Mouse (Mus musculus) G1E (cell line): ENCODE data around the gene Gm21954. TPM values are rescaled to one million over a fixed set of nuclear protein-coding genes. Genes with fewer than 3 reads are reported as not detected.

Experiments
- ATAC-seq: 2 replicates; pipeline ENCODE4 v1.8.0; 2016; ENCODE audit warnings: mild to moderate bottlenecking; ENCODE audit not compliant: insufficient number of reproducible peaks, poor library complexity, low FRiP score, severe bottlenecking; ENCODE audit errors: extremely low read depth
- DNase-seq: peaks from one replicate; pipeline ENCODE4 v3.0.0; 2012; ENCODE audit warnings: low spot score
- H3K27me3 ChIP-seq: 2 replicates; pipeline ENCODE4 v1.6.1; 2012; ENCODE audit warnings: mild to moderate bottlenecking, low read length, inconsistent platforms; ENCODE audit not compliant: insufficient read depth
- H3K36me3 ChIP-seq: replicated peaks from 2 replicates; pipeline ENCODE3; 2012; ENCODE audit warnings: mild to moderate bottlenecking, inconsistent platforms
- H3K4me1 ChIP-seq: 2 replicates; pipeline ENCODE4 v1.6.1; 2012; ENCODE audit warnings: low read depth, low read length, inconsistent platforms, mixed read lengths; ENCODE audit not compliant: insufficient read depth
- H3K4me3 ChIP-seq: 2 replicates; pipeline ENCODE4 v1.5.1; 2012; ENCODE audit warnings: low read depth, mild to moderate bottlenecking, inconsistent platforms, low read length, moderate library complexity, mixed read lengths
- H3K9me3 ChIP-seq: replicated peaks from 2 replicates; pipeline ENCODE4 v1.6.1; 2012; ENCODE audit warnings: inconsistent platforms
- CTCF ChIP-seq: IDR thresholded peaks from 2 replicates; pipeline ENCODE4 v1.5.1; 2012; ENCODE audit warnings: low read depth, low read length, inconsistent platforms, mixed read lengths
- GATA1 ChIP-seq: IDR thresholded peaks from 2 replicates; pipeline ENCODE4 v1.6.1; 2012; ENCODE audit warnings: borderline replicate concordance, low read length, inconsistent platforms, mixed read lengths
- GATA2 ChIP-seq: IDR thresholded peaks from 2 replicates; pipeline ENCODE4 v1.6.1; 2012; ENCODE audit warnings: low read depth, low read length, inconsistent platforms, borderline replicate concordance
- POLR2AphosphoS5 ChIP-seq: IDR thresholded peaks from 2 replicates; pipeline ENCODE4 v1.6.1; 2012; ENCODE audit warnings: low read depth, low read length, inconsistent platforms; ENCODE audit not compliant: insufficient replicate concordance
- TAL1 ChIP-seq: conservative IDR thresholded peaks from 2 replicates; pipeline ENCODE4 v1.6.1; 2012; ENCODE audit warnings: low read depth, low read length, inconsistent platforms, mixed read lengths
- polyA plus RNA-seq: library from polyadenylated mRNA; stranded (reverse); fragments of >175 nt; gene quantifications from 2 replicates; pipeline ENCODE4 v1.2.3, GENCODE M21; 2012
- total RNA-seq, 2 experiments: library from RNA; stranded (forward) in 1 of 2; stranded (reverse) in 1 of 2; fragments of 200-1000 nt in 1 of 2; fragments of >200 nt in 1 of 2; fragmentation: Nextera tagmentation in 1 of 2; gene quantifications; 2 replicates each; pipeline ENCODE4 v1.2.3; 2014 to 2017

The Gm21954 gene
- total and polyA plus RNA-seq, 3 experiments, result not detected

DNA sequence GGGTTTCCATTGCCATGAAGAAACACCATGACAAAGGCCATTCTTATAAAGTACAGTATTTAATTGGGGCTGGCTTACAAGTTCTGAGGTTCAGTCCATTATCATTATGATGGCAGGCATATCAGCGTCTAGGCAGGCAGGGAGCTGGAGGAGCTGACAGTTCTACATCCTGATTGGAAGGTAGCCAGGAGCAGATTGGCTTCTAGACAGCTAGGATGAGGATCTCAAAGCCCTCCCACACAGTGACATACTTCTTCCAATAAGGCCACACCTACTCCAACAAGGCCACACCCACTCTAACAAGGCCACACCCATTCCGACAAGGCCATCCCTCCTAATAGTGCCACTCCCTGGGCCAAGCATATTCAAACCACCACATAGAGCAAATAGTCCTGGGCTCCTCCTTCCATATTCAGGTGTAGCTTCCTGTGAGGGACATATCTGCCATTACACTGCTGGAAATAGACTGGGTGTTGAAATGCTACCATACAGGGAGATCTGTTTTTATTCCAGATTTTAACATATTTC lies 41.9 kb downstream of the Gm21954 start:
- no peak for ATAC-seq
- H3K9me3 ChIP-seq, result peaks cover 13% of the 10 kb centered on the region
- H3K36me3 ChIP-seq, result no peaks in the 10 kb centered on the region
- DNase-seq, result no peak
- no peaks in the 10 kb centered on the region for H3K4me1 ChIP-seq
- TF ChIP-seq POLR2AphosphoS5, result no peak
- no peak for TF ChIP-seq GATA2
- no peaks in the 10 kb centered on the region for H3K27me3 ChIP-seq
- H3K4me3 ChIP-seq, result no peak overlapping the region

DNA sequence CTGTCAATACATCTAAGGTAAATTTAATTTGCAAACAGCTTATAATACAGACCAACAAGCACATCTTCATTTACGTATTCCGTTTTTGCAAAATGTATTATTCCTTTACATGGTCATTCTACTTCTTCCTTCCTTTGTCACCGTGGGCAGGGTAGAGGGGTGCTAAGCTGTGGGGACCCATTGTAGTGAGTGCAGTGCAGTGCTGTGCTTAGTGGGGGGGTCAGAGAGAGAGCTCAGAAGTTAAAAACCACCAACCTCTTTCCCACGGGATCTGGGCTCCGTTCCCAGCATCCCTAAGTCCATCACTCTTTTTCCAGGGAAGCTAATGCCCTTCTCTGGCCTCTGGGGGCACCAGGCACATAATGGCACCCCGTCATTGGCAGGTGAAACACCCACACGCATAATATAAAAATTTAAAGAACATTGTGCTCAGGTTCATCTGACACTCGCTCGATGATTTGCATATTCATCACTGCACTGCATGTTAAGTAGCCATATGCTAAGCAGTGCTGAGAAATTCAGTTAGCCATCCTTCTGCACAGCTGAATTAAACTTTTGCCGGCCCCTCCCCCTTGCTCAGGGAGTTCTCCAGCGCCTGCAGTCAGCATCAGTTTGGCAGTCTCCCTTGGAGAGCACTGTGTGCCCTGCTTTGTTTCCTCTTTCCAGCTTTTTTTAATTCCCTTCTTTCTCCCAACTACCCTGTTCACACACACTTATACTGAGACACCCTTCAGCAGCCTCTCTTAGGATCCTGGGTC lies 48.2 kb downstream of the Gm21954 start:
- Histone ChIP-seq H3K9me3 (peaks cover 32% of the 10 kb centered on the region), H3K4me3 (no peak overlapping the region), H3K27me3 (no peaks in the 10 kb centered on the region), H3K36me3 (no peaks in the 10 kb centered on the region), H3K4me1 (no peaks in the 10 kb centered on the region)
- DNase-seq, result no peak
- ATAC-seq, result no peak
- TF ChIP-seq GATA2 (no peak), CTCF (no peak), TAL1 (no peak), GATA1 (no peak), POLR2AphosphoS5 (no peak)

DNA sequence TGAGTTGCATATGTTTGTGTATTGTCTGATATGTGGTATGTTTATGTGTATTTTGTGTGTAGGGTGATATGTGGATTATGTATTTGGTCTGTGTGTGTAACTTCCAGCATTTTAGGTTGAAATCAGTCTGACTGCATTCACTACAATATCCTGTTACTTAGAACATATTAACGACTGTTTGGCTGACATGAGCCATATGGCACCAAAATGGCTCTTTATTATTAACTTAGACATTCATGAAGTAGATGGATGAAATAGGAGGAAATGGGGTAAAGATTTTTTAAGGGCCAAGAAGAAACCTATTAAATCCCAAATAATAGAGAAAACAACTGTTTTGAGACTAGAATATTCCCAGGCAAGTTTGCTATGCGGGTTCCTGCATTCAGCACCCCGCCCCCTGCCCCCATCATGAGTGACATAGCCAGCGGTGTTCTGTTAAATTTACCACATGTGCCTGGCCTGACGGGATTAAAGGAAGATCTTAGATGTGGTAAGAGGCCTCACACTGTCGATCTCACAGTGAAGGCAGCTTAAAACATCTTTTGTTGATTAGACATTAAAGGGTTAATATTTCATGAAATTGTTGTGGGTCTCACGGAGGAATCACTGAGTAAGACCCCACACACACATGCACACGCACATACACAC lies 51.5 kb downstream of the Gm21954 start:
- no peak for ATAC-seq
- Histone ChIP-seq H3K4me3 (no peak overlapping the region), H3K27me3 (no peaks in the 10 kb centered on the region), H3K4me1 (no peaks in the 10 kb centered on the region), H3K36me3 (no peaks in the 10 kb centered on the region), H3K9me3 (peaks cover 35% of the 10 kb centered on the region)
- DNase-seq, result no peak
- TF ChIP-seq CTCF (no peak), TAL1 (no peak), GATA2 (no peak), GATA1 (no peak), POLR2AphosphoS5 (no peak)

DNA sequence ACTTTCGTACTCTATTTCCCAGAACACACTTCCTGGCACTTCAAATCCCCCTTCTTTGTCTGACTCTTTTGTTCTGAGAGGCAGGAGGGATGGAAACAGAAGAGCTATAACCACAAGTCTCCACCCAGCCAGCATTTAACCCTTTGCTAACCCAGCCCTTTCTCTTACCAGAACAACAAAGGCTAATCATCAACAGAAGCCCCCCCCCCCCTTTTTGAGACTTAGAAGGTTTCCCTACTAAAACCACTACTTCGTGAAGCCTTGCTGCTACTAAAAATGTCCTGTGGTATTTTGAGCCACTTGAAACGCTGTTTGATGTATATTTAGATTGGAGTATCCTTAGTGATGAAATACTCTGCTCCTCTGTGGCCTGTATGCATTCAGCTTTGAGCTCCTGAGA lies 52.7 kb downstream of the Gm21954 start:
- Histone ChIP-seq H3K4me1 (no peaks in the 10 kb centered on the region), H3K4me3 (no peak overlapping the region), H3K36me3 (no peaks in the 10 kb centered on the region), H3K9me3 (peaks cover 41% of the 10 kb centered on the region), H3K27me3 (no peaks in the 10 kb centered on the region)
- DNase-seq (no peak), ATAC-seq (no peak)
- no peak for TF ChIP-seq GATA2
- no peak for TF ChIP-seq CTCF
- no peak for TF ChIP-seq POLR2AphosphoS5
- no peak for TF ChIP-seq TAL1
- TF ChIP-seq GATA1, result no peak

DNA sequence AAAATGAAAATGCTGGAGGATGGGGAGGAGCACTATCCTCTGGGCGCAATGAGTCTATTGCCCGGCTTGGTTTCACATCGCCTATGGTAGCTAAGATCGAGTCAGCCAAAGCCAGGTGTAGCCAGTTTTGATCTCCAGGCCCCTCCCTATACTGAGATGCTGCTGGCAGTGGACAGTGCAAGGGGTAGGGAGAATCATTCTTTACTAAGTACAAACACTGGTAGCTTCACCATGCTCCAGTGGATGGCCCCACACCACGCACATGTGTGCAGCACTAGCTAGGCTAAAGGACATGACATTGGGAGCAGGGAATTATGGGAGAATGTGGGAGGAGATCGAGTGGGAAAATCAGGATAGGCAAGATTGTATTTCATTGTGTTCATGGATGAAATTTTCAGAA lies 53.2 kb downstream of the Gm21954 start:
- Histone ChIP-seq H3K36me3 (no peaks in the 10 kb centered on the region), H3K4me1 (no peaks in the 10 kb centered on the region), H3K27me3 (no peaks in the 10 kb centered on the region), H3K4me3 (no peak overlapping the region), H3K9me3 (peaks cover 38% of the 10 kb centered on the region)
- DNase-seq (no peak), ATAC-seq (no peak)
- TF ChIP-seq GATA1 (no peak), TAL1 (no peak), POLR2AphosphoS5 (no peak), CTCF (no peak), GATA2 (no peak)

DNA sequence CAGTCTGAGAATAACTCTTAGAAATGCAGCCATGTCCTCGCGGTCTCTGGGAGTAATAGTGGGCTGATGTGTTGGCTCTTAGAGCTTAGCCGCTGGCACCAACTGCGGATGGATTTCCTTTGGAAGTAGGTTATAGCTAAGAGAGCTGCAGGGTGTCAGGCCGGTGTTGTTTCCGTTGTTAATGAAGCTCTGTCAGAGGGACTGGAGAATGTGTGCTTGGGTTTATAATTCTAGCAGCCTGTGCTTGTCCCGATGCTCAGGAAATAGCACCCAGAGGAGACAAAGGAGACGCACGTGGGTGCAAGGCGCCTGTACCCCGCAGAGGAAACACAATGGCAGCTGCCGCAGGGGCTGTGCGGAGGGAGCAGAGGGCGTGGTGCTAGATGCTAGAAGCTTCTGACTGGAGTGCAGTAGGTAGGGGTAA lies 56.5 kb downstream of the Gm21954 start:
- Histone ChIP-seq H3K9me3 (peaks cover 19% of the 10 kb centered on the region), H3K4me1 (no peaks in the 10 kb centered on the region), H3K4me3 (no peak overlapping the region), H3K36me3 (no peaks in the 10 kb centered on the region), H3K27me3 (no peaks in the 10 kb centered on the region)
- no peak for ATAC-seq
- no peak for DNase-seq
- TF ChIP-seq POLR2AphosphoS5 (no peak), GATA1 (no peak), TAL1 (no peak), GATA2 (no peak), CTCF (no peak)

Other genes starting within 250 kb of the Gm21954 start
- gene Dclk1, start 229.8 kb downstream of the Gm21954 start, total RNA-seq (2014; fragmentation: Nextera tagmentation), result not detected in 2 replicates
- 0.17 and 0.55 TPM in 2 replicates for gene Dclk1, start 229.8 kb downstream of the Gm21954 start, total RNA-seq (2017)
- gene Dclk1, start 229.8 kb downstream of the Gm21954 start, polyA plus RNA-seq, result not detected in 2 replicates